Mouse (Mus musculus): Measurements from ENCODE around the gene Lce1l.

DNA sequence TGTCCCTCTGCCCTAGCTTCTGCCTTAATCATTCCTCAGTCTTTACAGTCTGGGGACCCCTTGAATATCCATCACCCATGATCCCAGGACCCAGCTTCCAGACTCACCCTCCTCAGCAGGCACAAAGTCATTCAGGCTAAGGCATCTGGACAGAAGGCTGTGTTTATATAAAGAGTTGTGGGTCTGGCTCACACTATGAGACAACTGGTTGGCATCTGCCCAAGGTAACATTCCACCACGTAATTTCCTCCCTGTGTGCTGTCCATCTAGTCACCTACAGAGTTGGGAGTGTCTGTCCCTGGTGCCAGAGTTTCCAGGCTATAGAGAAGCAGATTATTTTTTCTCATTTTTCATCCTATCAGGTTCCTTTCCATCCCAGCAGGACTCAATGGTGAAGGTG is 24.0 kb downstream of the Lce1l start, which contains the start of gene Kprp:
- no peak for TF ChIP-seq IRF4 (IDR thresholded peaks at IDR 0.05; ENCODE audit: low read depth, low read length)
- TF ChIP-seq CTCF (conservative IDR thresholded peaks at IDR 0.05 in 1 of 2, IDR thresholded peaks at IDR 0.05 in 1 of 2; ENCODE audit: low read depth in 2 of 2, low read length in 2 of 2) = no peak
- TF ChIP-seq ZNF384 (IDR thresholded peaks at IDR 0.05; ENCODE audit: low read depth, low read length) = no peak
- no peak for TF ChIP-seq POLR2A (IDR thresholded peaks at IDR 0.05; ENCODE audit: low read depth, low read length)
- no peak for TF ChIP-seq EP300 (IDR thresholded peaks at IDR 0.05; ENCODE audit: low read length)
- no peak for TF ChIP-seq POLR2AphosphoS2 (IDR thresholded peaks at IDR 0.05; ENCODE audit: low read depth, low read length)
- TF ChIP-seq MYC (IDR thresholded peaks at IDR 0.05; ENCODE audit: low read depth, low read length) = no peak
